Mouse (Mus musculus) kidney, embryonic 14.5 days (tissue): Measurements from ENCODE around the gene Sos2. TPM values are rescaled to one million over a fixed set of nuclear protein-coding genes. Genes with fewer than 3 reads are reported as not detected.
"Not testable (repeated sequence)": the region's sequence is repeated elsewhere in the genome, so short reads cannot be mapped to it uniquely, and the experiment has no call there.

Experiments
- ATAC-seq: fragments of 200-750 bp; cut with Nextera tagmentation; 2 replicates; pipeline ENCODE4 v1.8.0; 2017; ENCODE audit warnings: moderate number of reproducible peaks, mild to moderate bottlenecking, moderate TSS enrichment, moderate library complexity; ENCODE audit not compliant: low FRiP score, low TSS enrichment
- H3K27ac ChIP-seq: fragments of 300-500 bp; sonication (generic); 2 replicates; pipeline ENCODE4 v1.5.1; 2014; ENCODE audit warnings: low read depth, mild to moderate bottlenecking, low read length, moderate library complexity, mixed read lengths
- H3K27me3 ChIP-seq: fragments of 300-500 bp; sonication (generic); 2 replicates; pipeline ENCODE4 v1.6.1; 2014; ENCODE audit warnings: mild to moderate bottlenecking, low read length; ENCODE audit not compliant: control insufficient read depth, insufficient read depth
- H3K36me3 ChIP-seq: fragments of 300-500 bp; sonication (generic); 2 replicates; pipeline ENCODE4 v1.6.1; 2014; ENCODE audit warnings: low read length, mixed read lengths; ENCODE audit not compliant: control insufficient read depth, insufficient read depth
- H3K4me1 ChIP-seq: fragments of 300-500 bp; sonication (generic); 2 replicates; pipeline ENCODE4 v1.6.1; 2014; ENCODE audit warnings: low read length, mixed read lengths; ENCODE audit not compliant: control insufficient read depth, insufficient read depth
- H3K4me2 ChIP-seq: fragments of 300-500 bp; sonication (generic); replicated peaks from 2 replicates; pipeline ENCODE4 v1.6.1; 2014; ENCODE audit warnings: low read depth, mild to moderate bottlenecking, low read length
- H3K4me3 ChIP-seq: fragments of 300-500 bp; sonication (generic); 2 replicates; pipeline ENCODE4 v1.5.1; 2014; ENCODE audit warnings: mild to moderate bottlenecking, low read length
- H3K9ac ChIP-seq: fragments of 300-500 bp; sonication (generic); 2 replicates; pipeline ENCODE4 v1.6.1; 2014; ENCODE audit warnings: low read depth, mild to moderate bottlenecking, low read length, moderate library complexity
- H3K9me3 ChIP-seq: fragments of 300-500 bp; sonication (generic); 2 replicates; pipeline ENCODE4 v1.6.1; 2016; ENCODE audit warnings: low read length; ENCODE audit not compliant: control insufficient read depth
- WGBS: fragments of 180-500 bp; shearing (Covaris S2); extraction: QIAGEN DNeasy Blood & Tissue Kit; methylation state at CpG from one replicate; pipeline ENCODE4 v1.1.7; 2014; 5-methylcytosine and 5-hydroxymethylcytosine counted together
- polyA plus RNA-seq: library from polyadenylated mRNA; unstranded; fragments of >200 nt; fragmentation: Nextera tagmentation; extraction: Ambion mirVana; gene quantifications from 2 replicates; pipeline ENCODE4 v1.2.1, GENCODE M21; 2014

Gene Sos2
- polyA plus RNA-seq, 1 experiment from 2014 or later: 12.0 TPM

DNA sequence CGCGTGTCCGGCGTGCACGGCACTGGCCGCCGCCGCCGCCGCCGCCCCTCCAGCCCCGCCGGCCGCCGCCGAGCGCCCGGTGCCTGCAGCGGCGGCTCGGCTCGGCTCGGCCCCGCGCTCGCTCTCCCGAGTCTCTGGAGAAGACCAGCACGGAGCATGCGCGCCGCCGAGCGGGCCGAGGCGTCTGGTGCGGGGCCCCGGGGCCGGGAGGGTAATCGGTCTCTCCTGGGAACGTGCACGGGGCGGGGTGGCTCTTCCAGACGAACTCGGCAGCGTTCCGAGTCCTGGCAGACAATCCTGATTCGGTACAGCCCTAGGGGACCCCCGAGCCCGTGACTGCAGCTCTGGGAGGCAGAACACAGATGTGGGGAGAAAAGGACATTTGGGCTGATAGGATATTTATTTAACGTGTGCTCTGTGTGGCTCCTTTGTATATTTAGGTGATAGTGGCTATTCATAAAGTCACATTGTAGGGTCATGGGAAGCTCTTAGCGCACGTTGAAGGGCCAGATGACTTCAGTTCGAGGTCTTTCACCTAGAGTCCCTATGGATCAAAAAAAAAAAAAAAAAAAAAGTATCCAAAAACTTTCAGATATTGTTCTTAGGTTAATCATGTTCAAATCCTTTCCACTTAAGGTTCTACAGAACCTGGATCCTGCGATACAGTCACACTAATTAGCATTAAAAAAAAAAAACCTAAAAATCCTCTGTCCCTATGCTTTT lies 574 bp upstream of the Sos2 start:
- peaks cover 7% of the 10 kb centered on the region for H3K4me1 ChIP-seq
- no peaks in the 10 kb centered on the region for H3K36me3 ChIP-seq
- 1% methylated on average over 49 of the region's 54 CpGs for WGBS
- no peaks in the 10 kb centered on the region for H3K9me3 ChIP-seq
- H3K27ac ChIP-seq: peak overlapping the region; percentile 97
- H3K4me2 ChIP-seq: peak overlapping the region; percentile 64
- H3K27me3 ChIP-seq: no peaks in the 10 kb centered on the region
- peak; percentile 89 for ATAC-seq
- peak overlapping the region; percentile 95 for H3K9ac ChIP-seq
- peak overlapping the region; percentile 92 for H3K4me3 ChIP-seq

DNA sequence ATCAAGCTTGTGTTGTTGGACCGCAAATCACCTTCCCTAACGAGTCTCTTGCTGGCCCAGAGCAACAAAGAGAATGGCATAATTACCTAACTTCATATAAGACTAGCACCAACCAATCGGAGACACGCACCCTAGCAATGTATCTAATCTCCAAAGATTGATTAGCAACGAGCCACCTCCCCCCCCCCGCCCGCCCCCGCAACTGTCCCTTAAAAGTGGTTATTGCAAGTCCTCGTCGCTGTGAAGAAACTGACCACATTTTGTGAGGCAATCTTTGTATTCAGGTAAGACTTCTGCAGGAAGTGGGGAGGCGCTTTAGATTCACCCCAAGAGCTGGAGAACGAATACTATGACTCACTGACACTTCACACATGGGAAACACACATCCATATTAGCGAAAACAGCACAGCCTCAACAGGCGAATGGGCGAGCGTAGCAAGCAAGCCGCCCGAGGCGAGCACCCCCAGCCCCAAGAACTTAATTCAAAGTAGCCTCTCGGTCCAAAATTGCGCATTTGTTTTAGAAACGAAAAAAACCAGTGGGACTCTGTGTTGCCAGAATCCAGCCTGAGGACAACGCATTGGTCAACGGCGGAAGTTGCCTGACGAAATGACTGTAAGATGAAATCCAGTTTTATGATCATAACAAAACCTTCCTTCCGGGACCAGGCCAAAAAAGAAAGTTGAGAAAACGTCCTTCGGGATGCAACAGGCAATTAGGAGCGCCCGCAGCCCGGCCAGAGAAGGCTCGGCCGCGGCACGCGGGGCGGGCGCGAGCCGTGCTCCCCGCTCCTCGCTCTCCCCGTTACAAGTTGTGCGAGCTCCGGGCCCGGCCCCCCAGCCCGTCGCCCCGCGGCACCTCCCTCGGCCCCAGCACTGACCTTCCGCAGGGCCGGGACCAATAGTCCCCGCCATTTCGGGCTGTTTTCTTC lies 752 bp downstream of the Sos2 start:
- H3K9me3 ChIP-seq: no peaks in the 10 kb centered on the region
- H3K27me3 ChIP-seq: no peaks in the 10 kb centered on the region
- H3K27ac ChIP-seq: peak overlapping the region; percentile 97
- peaks cover 7% of the 10 kb centered on the region for H3K4me1 ChIP-seq
- WGBS: under 1% methylated on average over 56 of the region's 56 CpGs
- H3K36me3 ChIP-seq: no peaks in the 10 kb centered on the region
- H3K9ac ChIP-seq: peak overlapping the region; percentile 95
- H3K4me3 ChIP-seq: peak overlapping the region; percentile 92
- ATAC-seq: peak; percentile 66
- peak overlapping the region; percentile 64 for H3K4me2 ChIP-seq

DNA sequence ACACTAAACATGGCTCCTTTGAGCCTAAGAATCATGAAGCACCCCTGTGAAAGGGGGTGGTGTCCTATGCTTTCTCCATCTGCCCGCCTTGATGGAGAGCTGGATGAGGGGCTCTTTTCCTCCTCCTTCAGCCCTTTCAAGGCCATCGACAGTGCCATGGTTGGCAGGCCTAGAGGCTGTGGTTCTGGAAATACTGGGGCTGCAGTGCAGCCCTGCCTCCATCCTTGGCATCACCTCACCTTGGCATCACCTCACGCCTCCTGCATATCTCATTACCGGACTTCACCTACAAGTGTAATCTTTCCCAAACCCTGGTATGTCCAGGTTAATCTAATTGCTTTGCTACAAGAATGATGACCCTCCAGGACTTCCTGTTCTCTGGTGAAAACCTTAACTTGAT lies 5.5 kb downstream of the Sos2 start:
- no peak overlapping the region for H3K9ac ChIP-seq
- H3K4me2 ChIP-seq: no peak overlapping the region
- H3K36me3 ChIP-seq: no peaks in the 10 kb centered on the region
- H3K4me1 ChIP-seq: peaks cover 24% of the 10 kb centered on the region
- H3K4me3 ChIP-seq: no peak overlapping the region
- 86% methylated on average over 4 of the region's 4 CpGs for WGBS
- no peaks in the 10 kb centered on the region for H3K27me3 ChIP-seq
- no peak overlapping the region for H3K27ac ChIP-seq
- ATAC-seq: no peak
- H3K9me3 ChIP-seq: no peaks in the 10 kb centered on the region

DNA sequence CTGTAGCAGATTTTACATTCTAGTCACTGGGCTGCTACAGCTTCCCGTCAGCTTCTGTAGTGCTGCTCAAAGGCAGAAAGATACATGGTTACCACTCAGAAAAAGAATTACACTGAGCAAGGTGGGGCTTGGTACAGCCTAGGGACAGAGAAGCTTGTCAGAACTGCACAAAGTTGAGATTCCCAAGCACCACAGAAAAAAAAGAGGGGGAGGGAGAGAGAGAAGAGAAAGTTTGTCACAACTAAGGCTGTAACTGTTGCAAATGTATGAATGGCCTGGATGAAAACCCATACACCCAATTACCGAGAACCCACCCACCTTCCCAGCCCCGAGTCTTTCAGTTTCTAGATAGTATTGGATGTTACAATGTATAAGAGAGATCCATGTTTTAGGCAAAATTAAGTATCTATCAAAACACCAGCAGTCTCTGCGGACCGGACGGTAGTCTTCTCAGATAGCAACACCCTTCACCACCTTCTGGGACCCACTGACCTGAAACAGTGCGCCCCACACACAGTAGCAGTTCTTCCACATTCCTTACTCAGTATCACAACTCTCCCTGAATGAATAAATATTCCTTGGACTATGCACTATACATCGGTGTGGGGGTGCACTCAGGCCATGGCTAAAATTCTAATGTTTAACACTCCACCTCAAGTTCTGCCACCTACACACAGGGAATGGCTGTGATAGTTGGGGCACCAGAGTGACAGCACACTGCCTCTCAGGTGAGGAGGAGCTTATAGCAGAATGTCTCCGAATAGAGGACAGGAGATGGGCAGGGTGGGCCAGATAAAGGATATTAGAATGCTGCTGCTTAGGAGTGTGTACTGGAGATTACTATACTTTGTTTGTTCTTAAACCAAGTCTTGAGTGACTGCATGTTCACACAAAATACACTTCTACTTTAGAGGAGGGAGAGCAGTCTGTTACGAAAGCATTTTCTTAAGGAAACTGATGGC lies 6.8 kb downstream of the Sos2 start:
- Histone ChIP-seq H3K4me3 (no peak overlapping the region), H3K4me1 (peaks cover 18% of the 10 kb centered on the region), H3K27me3 (no peaks in the 10 kb centered on the region), H3K9ac (no peak overlapping the region), H3K36me3 (no peaks in the 10 kb centered on the region), H3K9me3 (no peaks in the 10 kb centered on the region), H3K4me2 (no peak overlapping the region), H3K27ac (no peak overlapping the region)
- 66% methylated on average over 10 of the region's 10 CpGs for WGBS
- ATAC-seq: no peak

DNA sequence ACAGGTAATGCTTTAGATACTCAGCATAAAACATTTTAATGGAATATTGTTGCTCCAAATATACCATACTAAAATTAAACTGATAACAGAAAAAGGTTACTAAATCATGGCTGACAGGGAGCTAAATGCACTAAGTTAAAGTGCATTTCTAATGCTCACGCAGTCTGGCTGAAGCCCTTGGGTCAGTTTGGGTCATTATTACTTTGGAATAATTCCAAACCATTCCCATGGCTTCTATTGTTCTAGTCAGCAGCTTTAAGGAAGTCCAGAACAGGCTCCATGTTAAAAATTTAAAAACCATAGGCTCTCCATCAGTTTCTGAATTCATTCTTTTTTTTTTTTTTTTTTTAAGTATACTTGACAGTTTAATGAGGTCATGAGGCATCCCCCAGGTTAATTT lies 7.5 kb downstream of the Sos2 start:
- H3K4me1 ChIP-seq: peaks cover 17% of the 10 kb centered on the region
- H3K9ac ChIP-seq: no peak overlapping the region
- 50% methylated on average over 1 of the region's 1 CpGs for WGBS
- H3K27me3 ChIP-seq: no peaks in the 10 kb centered on the region
- H3K9me3 ChIP-seq: no peaks in the 10 kb centered on the region
- no peak overlapping the region for H3K4me3 ChIP-seq
- no peak overlapping the region for H3K4me2 ChIP-seq
- no peaks in the 10 kb centered on the region for H3K36me3 ChIP-seq
- no peak overlapping the region for H3K27ac ChIP-seq
- ATAC-seq: no peak

DNA sequence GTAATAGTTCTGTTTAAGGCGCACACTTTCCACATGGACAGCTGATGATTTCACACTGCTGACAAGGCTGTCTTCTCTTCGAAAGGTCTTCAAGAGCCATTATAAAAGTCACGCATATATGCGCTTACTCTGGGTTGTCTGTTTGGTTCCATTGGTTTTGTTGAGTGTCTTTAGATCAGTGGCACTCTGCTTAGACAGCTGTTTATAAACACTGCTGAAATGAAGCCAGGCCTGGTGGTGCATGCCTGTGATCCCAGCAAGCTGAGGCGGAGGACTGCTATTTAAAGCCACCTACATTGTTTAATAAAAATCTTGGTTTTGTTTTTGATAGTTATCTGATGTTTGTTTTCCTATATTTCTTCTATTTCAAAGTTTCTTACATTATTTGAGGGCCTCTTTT lies 14.9 kb downstream of the Sos2 start:
- H3K9ac ChIP-seq: no peak overlapping the region
- no peaks in the 10 kb centered on the region for H3K4me1 ChIP-seq
- H3K9me3 ChIP-seq: no peaks in the 10 kb centered on the region
- H3K36me3 ChIP-seq: no peaks in the 10 kb centered on the region
- no peak overlapping the region for H3K4me3 ChIP-seq
- ATAC-seq: no peak
- WGBS: 95% methylated on average over 5 of the region's 5 CpGs
- no peak overlapping the region for H3K4me2 ChIP-seq
- H3K27ac ChIP-seq: no peak overlapping the region
- no peaks in the 10 kb centered on the region for H3K27me3 ChIP-seq

DNA sequence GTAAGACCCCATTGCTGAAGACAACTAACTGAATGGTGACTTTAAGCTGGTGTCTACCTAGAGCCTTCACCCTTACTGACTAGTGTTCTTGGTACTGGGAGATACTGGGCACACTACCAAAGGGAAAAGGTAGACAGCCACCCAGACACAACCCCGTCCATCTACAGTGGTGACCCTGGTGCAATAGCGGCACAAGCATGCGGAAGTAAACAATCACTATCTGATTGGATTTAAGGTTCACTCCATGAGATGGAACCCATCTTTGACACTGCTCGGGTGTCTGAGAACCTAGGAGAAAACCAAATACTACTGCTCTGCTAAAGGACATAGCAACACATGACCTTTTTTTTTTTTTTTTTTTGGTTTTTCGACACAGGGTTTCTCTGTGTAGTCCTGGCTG lies 20.0 kb downstream of the Sos2 start:
- Histone ChIP-seq H3K27me3 (no peaks in the 10 kb centered on the region), H3K4me2 (no peak overlapping the region), H3K9ac (no peak overlapping the region), H3K4me3 (no peak overlapping the region), H3K36me3 (no peaks in the 10 kb centered on the region), H3K4me1 (no peaks in the 10 kb centered on the region), H3K9me3 (no peaks in the 10 kb centered on the region), H3K27ac (no peak overlapping the region)
- ATAC-seq: no peak
- WGBS: 98% methylated on average over 5 of the region's 5 CpGs

DNA sequence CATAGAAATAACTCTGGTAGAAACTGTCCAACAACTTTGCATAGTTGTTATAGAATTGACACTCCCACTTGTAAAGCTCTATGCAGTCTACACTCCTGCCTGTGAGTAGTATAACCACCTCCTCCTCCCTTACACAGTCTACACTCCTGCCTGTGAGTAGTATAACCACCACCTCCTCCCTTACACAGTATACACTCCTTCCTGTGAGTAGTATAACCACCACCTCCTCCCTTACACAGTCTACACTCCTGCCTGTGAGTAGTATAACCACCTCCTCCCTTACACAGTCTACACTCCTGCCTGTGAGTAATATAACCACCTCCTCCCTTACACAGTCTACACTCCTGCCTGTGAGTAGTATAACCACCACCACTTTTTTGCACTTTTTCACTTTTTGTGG lies 27.7 kb downstream of the Sos2 start:
- H3K27me3 ChIP-seq, H3K4me3 ChIP-seq, H3K4me1 ChIP-seq, H3K4me2 ChIP-seq, H3K9ac ChIP-seq, H3K36me3 ChIP-seq, H3K9me3 ChIP-seq, H3K27ac ChIP-seq: not testable (repeated sequence)
- peak; percentile 71 for ATAC-seq
